Mouse (Mus musculus): ENCODE data around the gene Plxna2. TPM values are rescaled to one million over a fixed set of nuclear protein-coding genes. Genes with fewer than 3 reads are reported as not detected.

Plxna2 gene
- polyA plus RNA-seq, 1 experiment = 9.7 TPM

DNA sequence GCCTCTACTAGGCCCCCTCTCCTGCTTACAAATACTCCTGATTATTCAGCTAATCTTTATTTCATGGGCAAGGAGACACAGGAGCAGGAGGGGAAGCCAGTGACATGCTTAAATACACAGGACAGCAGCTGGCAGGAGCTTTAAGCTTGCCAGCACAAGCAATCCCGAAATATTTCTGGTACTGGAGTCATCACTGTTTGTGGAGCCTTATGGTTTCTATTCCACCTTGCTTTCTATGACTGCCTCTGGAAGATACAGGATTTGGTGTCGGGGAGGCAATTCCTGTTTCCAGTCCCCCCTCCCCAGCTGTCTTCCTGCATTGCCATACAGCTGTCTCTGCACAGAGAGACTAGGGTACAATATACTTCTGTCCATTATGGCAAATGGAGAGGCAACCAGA is 4.7 kb downstream of the Plxna2 start:
- DNase-seq (ENCODE audit: low spot score) = no peak

GRCm38 (mm10) chr1:194623641-194624040 is 5.6 kb downstream of the Plxna2 start:
- no peak for DNase-seq (ENCODE audit: low spot score)

GRCm38 (mm10) chr1:194624411-194624810 is 6.4 kb downstream of the Plxna2 start:
- DNase-seq (ENCODE audit: low spot score) = no peak

GRCm38 (mm10) chr1:194624973-194625372 is 7.0 kb downstream of the Plxna2 start:
- DNase-seq (ENCODE audit: low spot score) = no peak

GRCm38 (mm10) chr1:194626109-194626508 is 8.1 kb downstream of the Plxna2 start:
- DNase-seq (ENCODE audit: low spot score) = no peak

GRCm38 (mm10) chr1:194627286-194627685 is 9.3 kb downstream of the Plxna2 start:
- DNase-seq (ENCODE audit: low spot score) = no peak

GRCm38 (mm10) chr1:194629135-194629689 is 11.2 kb downstream of the Plxna2 start:
- DNase-seq (ENCODE audit: low spot score) = no peak

- no peak for DNase-seq (ENCODE audit: low spot score)
Observed at GRCm38 (mm10) chr1:194630498-194631056, 12.6 kb downstream of the Plxna2 start.

DNA sequence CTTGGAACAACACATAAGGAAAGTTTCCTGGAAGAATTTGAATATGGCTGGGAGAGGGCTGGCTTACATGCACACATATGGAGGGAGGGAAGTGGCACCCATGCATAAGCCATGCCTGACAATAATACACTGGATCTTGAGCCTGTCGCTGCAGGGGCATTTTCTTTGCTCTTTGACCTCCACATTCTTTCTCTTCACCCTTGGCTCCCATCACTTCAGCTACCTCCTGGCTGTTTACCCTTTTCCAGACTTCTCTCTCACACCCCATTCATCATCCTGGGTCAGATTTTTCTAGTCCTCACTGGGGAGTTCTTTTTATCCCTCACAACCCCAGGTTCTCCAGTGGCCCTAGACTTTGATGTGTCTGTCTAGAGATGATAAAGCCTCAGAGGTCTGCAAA is 13.6 kb downstream of the Plxna2 start:
- DNase-seq (ENCODE audit: low spot score) = no peak

DNA sequence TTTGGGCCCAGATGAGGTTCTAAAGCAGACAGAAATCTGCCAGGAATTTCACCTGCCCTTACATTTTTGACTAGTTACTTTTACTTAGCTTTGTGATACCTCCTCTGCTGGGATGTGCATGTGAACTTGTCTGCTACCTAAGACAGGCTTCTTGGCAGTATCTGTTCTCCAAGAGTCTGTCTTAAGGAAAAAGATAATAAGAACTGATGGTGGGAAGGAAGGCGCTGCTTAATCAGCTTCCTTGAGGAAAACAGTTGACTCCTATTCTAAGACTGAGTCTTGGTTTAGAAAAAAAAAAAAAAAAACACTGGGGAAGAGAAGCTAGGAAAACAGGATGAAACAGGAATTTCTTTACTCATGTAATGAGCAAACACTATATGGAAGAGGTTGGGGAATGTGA is 14.0 kb downstream of the Plxna2 start:
- no peak for DNase-seq (ENCODE audit: low spot score)

DNA sequence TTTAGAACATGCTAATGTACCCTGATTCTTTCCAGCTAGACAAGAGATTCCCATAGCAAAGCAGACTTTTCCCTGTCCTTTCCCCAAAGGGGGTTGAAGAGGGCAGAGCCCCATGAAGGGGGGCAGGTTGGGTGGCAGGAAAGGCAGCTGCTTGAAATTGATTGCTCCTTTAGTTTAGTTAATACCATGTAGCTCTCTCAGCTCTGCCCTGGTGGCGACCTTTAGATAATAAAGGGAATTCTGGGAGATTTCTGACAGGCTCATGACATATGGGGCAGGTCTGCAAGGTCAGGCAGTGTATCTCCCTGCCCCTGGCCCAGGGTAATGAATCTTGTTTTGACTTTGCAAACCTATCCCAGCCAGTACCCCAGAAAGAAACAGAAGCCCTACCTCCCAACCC is 17.4 kb downstream of the Plxna2 start:
- DNase-seq (ENCODE audit: low spot score) = no peak

- no peak for DNase-seq (ENCODE audit: low spot score)
Observed at GRCm38 (mm10) chr1:194635942-194636341, 17.9 kb downstream of the Plxna2 start.

DNA sequence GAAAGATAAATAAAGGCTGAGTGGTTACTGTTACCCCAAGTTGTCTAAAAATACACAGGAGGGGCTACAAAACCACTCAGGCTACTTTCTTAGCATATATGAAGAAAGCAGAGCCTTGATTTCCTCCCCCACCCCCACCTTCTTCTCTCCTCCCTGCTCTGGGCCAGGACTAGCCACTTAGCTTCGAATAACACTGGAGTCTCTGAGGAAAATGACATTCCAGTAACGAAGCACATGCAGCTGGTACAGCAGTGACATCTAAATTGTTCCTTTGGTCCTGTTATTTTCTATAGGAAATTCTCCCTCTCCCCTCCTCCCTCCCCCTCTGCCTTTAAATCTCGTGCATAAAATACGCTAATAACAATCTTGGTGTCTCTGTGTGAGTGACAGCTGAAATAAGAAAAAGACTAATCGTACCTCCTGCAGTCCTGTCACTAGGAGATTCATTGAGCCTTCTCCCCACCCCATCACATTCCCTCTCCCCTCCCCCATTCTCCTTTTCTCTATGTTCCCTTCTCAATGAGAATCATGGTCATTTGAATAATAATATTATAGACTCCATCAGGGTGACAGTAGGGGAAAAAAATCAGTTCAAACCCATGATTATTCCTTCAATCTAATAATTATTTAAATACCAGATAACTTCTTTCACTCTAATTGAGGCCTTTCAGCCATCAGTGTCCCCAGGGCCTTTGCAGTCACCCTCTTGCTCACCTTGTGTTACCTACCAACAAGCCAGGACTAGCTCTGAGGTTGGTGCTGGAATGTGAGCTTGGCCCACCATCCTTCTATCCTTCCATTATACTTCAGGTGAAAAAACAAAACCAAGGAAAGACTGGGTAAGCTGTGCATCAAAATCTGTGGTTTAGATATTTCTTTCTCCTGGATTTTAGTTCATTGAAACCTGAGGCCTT is 19.6 kb downstream of the Plxna2 start:
- no peak for DNase-seq (ENCODE audit: low spot score)

GRCm38 (mm10) chr1:194641601-194642301 is 23.7 kb downstream of the Plxna2 start:
- no peak for DNase-seq (ENCODE audit: low spot score)

- DNase-seq (ENCODE audit: low spot score) = no peak
Observed at GRCm38 (mm10) chr1:194642302-194642787, 24.3 kb downstream of the Plxna2 start.

- DNase-seq (ENCODE audit: low spot score) = no peak
Observed at GRCm38 (mm10) chr1:194643930-194644329, 25.9 kb downstream of the Plxna2 start.

GRCm38 (mm10) chr1:194645898-194646297 is 27.9 kb downstream of the Plxna2 start:
- no peak for DNase-seq (ENCODE audit: low spot score)

GRCm38 (mm10) chr1:194650076-194650475 is 32.1 kb downstream of the Plxna2 start:
- DNase-seq (ENCODE audit: low spot score) = no peak

- DNase-seq (ENCODE audit: low spot score) = no peak
Observed at GRCm38 (mm10) chr1:194650566-194650965, 32.5 kb downstream of the Plxna2 start.

GRCm38 (mm10) chr1:194651987-194652386 is 34.0 kb downstream of the Plxna2 start:
- DNase-seq (ENCODE audit: low spot score) = no peak

- no peak for DNase-seq (ENCODE audit: low spot score)
Observed at GRCm38 (mm10) chr1:194658459-194659160, 40.6 kb downstream of the Plxna2 start.
